Mouse (Mus musculus): ENCODE measurements around the gene Dapk2. TPM values are rescaled to one million over a fixed set of nuclear protein-coding genes. Genes with fewer than 3 reads are reported as not detected.

Dapk2 gene
- total and polyA plus RNA-seq, 3 experiments = 5.6 to 5.8 (median 5.8) TPM

GRCm38 (mm10) chr9:66300448-66301027, 142.5 kb downstream of the Dapk2 start:
- WGBS = 50% methylated on average over 2 of the region's 2 CpGs
- no peak for DNase-seq
- Histone ChIP-seq H3K4me3 (no peak overlapping the region), H3K9ac (ENCODE audit: low read depth, low read length) (no peak overlapping the region), H3K27me3 (ENCODE audit: control insufficient read depth, insufficient read depth, low read length) (no peaks in the 10 kb centered on the region), H3K27ac (no peak overlapping the region), H3K79me2 (replicated peaks; ENCODE audit: control insufficient read depth, insufficient read depth, low read length) (no peaks in the 10 kb centered on the region), H3K4me1 (ENCODE audit: control insufficient read depth, insufficient read depth, low read length) (no peaks in the 10 kb centered on the region; the same call in 1 of the 2 replicates), H3K36me3 (ENCODE audit: control insufficient read depth, insufficient read depth, low read length) (peaks cover 2% of the 10 kb centered on the region)
- TF ChIP-seq POLR2A (IDR thresholded peaks at IDR 0.05; ENCODE audit: insufficient read depth, low read depth, low read length) = no peak
- no peak for TF ChIP-seq EP300 (IDR thresholded peaks at IDR 0.05; ENCODE audit: insufficient read depth, low read depth, low read length)
- TF ChIP-seq CTCF (IDR thresholded peaks at IDR 0.05) = no peak
- intact Hi-C loops (cut with DNase I) = no loop called here

DNA sequence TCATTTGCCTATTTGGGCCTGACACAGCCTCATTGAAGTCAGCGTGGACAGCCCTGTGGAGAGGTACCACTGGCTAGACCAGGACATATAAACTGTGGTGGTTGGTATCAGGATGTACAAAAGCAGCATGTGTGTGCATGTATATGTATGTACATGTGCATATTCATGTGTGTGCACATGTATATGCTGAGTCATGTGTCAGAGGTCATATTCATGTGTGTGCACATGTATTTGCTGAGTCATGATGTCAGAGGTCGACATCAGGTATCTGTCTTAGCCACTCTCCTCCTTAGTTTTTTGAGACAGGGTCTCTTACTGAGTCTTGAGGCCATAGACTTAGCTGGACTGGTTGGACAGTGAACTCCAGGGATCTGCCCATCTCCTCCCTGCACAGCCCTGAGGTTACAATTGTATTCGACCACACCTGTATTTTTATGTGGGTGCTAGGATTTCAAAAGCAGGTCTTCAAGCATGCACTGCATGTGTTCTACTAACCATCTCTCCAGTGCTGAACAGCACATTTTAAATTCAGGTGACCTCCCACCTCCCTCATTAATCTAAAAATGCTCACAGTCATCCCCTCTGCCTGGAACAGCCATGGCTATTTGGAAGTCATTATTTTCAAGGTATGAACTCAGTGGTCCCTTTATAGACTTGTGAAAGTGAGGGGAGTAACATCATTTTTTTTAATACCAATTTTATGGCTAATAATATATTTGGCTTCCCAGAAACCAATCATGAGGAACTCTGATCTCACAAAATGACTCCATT, 146.5 kb downstream of the Dapk2 start:
- peaks cover 2% of the 10 kb centered on the region for H3K36me3 ChIP-seq (ENCODE audit: control insufficient read depth, insufficient read depth, low read length)
- H3K79me2 ChIP-seq (replicated peaks; ENCODE audit: control insufficient read depth, insufficient read depth, low read length) = no peaks in the 10 kb centered on the region
- DNase-seq = no peak
- peak overlapping the region; percentile 86 for H3K27ac ChIP-seq
- no peak overlapping the region for H3K9ac ChIP-seq (ENCODE audit: low read depth, low read length)
- no peaks in the 10 kb centered on the region; the same call in 1 of the 2 replicates for H3K4me1 ChIP-seq (ENCODE audit: control insufficient read depth, insufficient read depth, low read length)
- intact Hi-C loops (cut with DNase I) = no loop called here
- no peak for TF ChIP-seq EP300 (IDR thresholded peaks at IDR 0.05; ENCODE audit: insufficient read depth, low read depth, low read length)
- no peak for TF ChIP-seq CTCF (IDR thresholded peaks at IDR 0.05)
- no peak for TF ChIP-seq POLR2A (IDR thresholded peaks at IDR 0.05; ENCODE audit: insufficient read depth, low read depth, low read length)
- H3K27me3 ChIP-seq (ENCODE audit: control insufficient read depth, insufficient read depth, low read length) = no peaks in the 10 kb centered on the region
- 90% methylated on average over 3 of the region's 3 CpGs for WGBS
- H3K4me3 ChIP-seq = peak overlapping the region; percentile 61; the same call in 1 of the 2 replicates

GRCm38 (mm10) chr9:66305121-66306112, 147.4 kb downstream of the Dapk2 start:
- no peaks in the 10 kb centered on the region for H3K27me3 ChIP-seq (ENCODE audit: control insufficient read depth, insufficient read depth, low read length)
- H3K27ac ChIP-seq = peak overlapping the region; percentile 86
- no peaks in the 10 kb centered on the region; the same call in 1 of the 2 replicates for H3K4me1 ChIP-seq (ENCODE audit: control insufficient read depth, insufficient read depth, low read length)
- peak overlapping the region; percentile 69 for H3K9ac ChIP-seq (ENCODE audit: low read depth, low read length)
- WGBS = 17% methylated on average over 25 of the region's 25 CpGs
- intact Hi-C loops (cut with DNase I) = no loop called here
- TF ChIP-seq CTCF (IDR thresholded peaks at IDR 0.05) (no peak), EP300 (IDR thresholded peaks at IDR 0.05; ENCODE audit: insufficient read depth, low read depth, low read length) (peak; percentile 92; the same call in 1 of the 2 replicates), POLR2A (IDR thresholded peaks at IDR 0.05; ENCODE audit: insufficient read depth, low read depth, low read length) (peak; percentile 81)
- H3K36me3 ChIP-seq (ENCODE audit: control insufficient read depth, insufficient read depth, low read length) = peaks cover 2% of the 10 kb centered on the region
- H3K4me3 ChIP-seq = peak overlapping the region; percentile 61
- H3K79me2 ChIP-seq (replicated peaks; ENCODE audit: control insufficient read depth, insufficient read depth, low read length) = no peaks in the 10 kb centered on the region
- peak; percentile 55 to 67 for DNase-seq

DNA sequence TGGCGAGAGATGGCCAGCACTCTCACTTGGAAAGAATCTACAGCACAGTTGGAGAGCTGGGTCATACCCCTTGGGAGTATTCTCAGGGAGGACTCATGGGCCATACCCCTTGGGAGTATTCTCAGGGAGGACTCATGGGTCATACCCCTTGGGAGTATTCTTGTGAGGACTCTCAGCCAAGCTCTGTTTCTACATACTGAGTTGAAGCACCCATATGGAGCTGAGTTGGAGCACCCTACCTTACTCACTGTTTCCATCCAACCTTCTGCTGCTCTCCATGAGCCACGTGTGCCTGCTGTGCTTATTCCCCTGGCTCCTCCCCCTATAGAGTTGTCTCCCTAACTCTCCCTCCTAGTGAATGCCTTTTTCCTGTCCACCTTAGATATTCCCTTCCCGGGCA, 148.4 kb downstream of the Dapk2 start:
- DNase-seq = no peak
- Histone ChIP-seq H3K9ac (ENCODE audit: low read depth, low read length) (no peak overlapping the region), H3K27me3 (ENCODE audit: control insufficient read depth, insufficient read depth, low read length) (no peaks in the 10 kb centered on the region), H3K4me1 (ENCODE audit: control insufficient read depth, insufficient read depth, low read length) (peaks cover under 1% of the 10 kb centered on the region), H3K27ac (no peak overlapping the region), H3K36me3 (ENCODE audit: control insufficient read depth, insufficient read depth, low read length) (peaks cover 2% of the 10 kb centered on the region), H3K4me3 (no peak overlapping the region), H3K79me2 (replicated peaks; ENCODE audit: control insufficient read depth, insufficient read depth, low read length) (no peaks in the 10 kb centered on the region)
- intact Hi-C loops (cut with DNase I) = no loop called here
- TF ChIP-seq POLR2A (IDR thresholded peaks at IDR 0.05; ENCODE audit: insufficient read depth, low read depth, low read length) (no peak), EP300 (IDR thresholded peaks at IDR 0.05; ENCODE audit: insufficient read depth, low read depth, low read length) (no peak), CTCF (IDR thresholded peaks at IDR 0.05) (no peak)
- 59% methylated on average over 3 of the region's 3 CpGs for WGBS

- TF ChIP-seq EP300 (IDR thresholded peaks at IDR 0.05; ENCODE audit: insufficient read depth, low read depth, low read length) (0 out of 2 replicates have a peak, but pooled peaks have one; percentile 36), POLR2A (IDR thresholded peaks at IDR 0.05; ENCODE audit: insufficient read depth, low read depth, low read length) (no peak)
- peak; percentile 23 to 27 for DNase-seq
- no peak overlapping the region for H3K4me3 ChIP-seq
- H3K27me3 ChIP-seq (ENCODE audit: control insufficient read depth, insufficient read depth, low read length) = no peaks in the 10 kb centered on the region
- no peak overlapping the region for H3K27ac ChIP-seq
- peaks cover 3% of the 10 kb centered on the region for H3K4me1 ChIP-seq (ENCODE audit: control insufficient read depth, insufficient read depth, low read length)
- intact Hi-C loops (cut with DNase I) = no loop called here
- H3K36me3 ChIP-seq (ENCODE audit: control insufficient read depth, insufficient read depth, low read length) = peaks cover 2% of the 10 kb centered on the region
- H3K9ac ChIP-seq (ENCODE audit: low read depth, low read length) = no peak overlapping the region
- WGBS = 21% methylated on average over 2 of the region's 2 CpGs
- H3K79me2 ChIP-seq (replicated peaks; ENCODE audit: control insufficient read depth, insufficient read depth, low read length) = no peaks in the 10 kb centered on the region
These were observed 149.3 kb downstream of the Dapk2 start for GRCm38 (mm10) chr9:66307341-66307740.
